Mouse (Mus musculus) myocyte (in vitro differentiated cells): ENCODE results near the gene Prkg1.

ENCODE experiments used
- MAX ChIP-seq: IDR thresholded peaks from one replicate; pipeline ENCODE4 v1.6.1; 2011; ENCODE audit warnings: low read depth, mild to moderate bottlenecking, control low read depth
- POLR2A ChIP-seq: IDR thresholded peaks from one replicate; pipeline ENCODE4 v1.6.1; 2011; ENCODE audit warnings: low read depth, mild to moderate bottlenecking, control low read depth, moderate library complexity; ENCODE audit not compliant: insufficient read length
- POLR2AphosphoS2 ChIP-seq: IDR thresholded peaks from one replicate; pipeline ENCODE4 v1.6.1; 2011; ENCODE audit warnings: low read depth, control low read depth; ENCODE audit not compliant: insufficient read length

- TF ChIP-seq POLR2AphosphoS2 (no peak), MAX (no peak), POLR2A (no peak)
These were observed 473.6 kb downstream of the Prkg1 start for GRCm38 (mm10) chr19:31291231-31291630.
